Mouse (Mus musculus): ENCODE data around the gene Dap3.

DNA sequence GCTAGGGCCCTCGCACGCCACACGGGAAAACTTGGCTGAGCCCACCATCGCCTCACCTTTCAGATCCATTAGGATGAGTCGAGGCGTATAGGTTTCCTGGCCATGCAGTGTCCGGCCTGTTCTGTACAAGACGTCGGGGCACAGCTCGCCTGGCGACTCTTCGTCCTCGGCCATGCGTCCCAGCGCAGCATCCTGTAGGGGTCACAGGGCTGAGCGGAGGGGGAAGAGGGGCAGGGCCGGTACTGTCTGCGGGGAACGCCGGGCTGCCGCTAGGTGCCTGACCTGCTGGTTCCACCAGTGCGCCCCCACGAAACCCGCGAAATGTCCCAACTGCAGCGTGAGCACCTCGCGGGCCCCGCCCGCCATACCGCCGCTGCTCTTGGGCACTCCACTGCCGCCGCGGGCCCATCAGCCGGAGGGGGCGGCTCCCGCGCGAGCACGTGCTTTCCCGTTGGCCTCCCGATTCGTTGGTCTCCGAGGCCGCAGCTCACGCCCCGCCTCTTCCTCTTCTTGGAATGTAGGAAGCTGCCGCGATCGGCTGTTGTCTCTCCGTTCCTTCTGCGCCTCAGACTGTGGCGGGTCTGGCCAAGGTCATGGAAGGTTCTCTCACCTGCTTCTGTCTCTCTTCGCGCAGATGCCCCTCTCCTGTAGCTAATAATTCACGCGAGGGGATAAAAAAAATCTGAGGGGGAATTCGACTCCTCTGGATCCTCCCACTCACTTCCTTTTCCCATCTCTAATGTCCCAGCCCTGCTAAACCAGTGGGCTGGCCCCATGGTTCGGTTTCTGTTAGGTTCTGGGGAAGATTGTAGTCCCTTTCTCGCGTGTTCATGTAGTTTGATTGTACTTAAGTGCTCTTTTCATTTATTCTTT is 37.2 kb downstream of the Dap3 start, which contains the start of gene Msto1:
- TF ChIP-seq CTCF (IDR thresholded peaks at IDR 0.05; ENCODE audit: borderline replicate concordance, insufficient read depth, low read length) (no peak), POLR2A (IDR thresholded peaks at IDR 0.05; ENCODE audit: low read depth, low read length) (peak; percentile 91)

All from embryonic fibroblast, embryonic 13.5 days (primary cell).